ENCODE assay signal across 9 mouse cellular contexts in the genomic region with DNA sequence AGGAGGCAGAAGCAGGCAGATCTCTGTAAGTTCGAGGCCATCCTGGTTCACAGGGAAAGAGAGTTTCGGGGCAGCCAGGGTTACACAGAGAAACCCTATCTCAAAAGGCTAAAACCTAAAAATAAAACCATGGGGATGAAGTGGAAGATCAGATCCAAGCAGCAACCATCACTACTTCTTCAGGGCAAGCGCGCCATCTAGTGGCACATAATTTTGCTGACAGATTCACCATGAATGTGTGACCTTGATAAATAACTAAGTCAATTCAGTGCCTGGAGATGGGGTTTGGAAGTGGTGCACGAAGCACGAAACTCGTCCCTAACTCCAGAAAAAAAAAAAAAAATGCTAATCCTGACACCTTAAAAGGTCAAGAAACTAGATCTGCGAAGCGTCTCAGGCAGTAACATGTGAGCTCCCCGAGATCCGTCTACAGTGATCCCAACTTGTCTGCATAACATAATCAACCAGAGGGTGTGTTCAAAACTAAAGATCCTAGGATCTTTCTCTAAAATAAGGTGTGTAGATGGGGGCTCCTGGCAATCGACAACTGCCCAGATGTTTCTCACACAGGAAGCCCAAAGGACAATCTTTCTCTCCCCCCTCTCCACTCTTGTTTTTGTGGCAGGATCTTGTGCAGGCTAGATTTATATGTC. TPM values are rescaled to one million over a fixed set of nuclear protein-coding genes. Genes with fewer than 3 reads are reported as not detected.
DNase-seq lines count a peak whose midpoint lies in the region; ATAC-seq and TF ChIP-seq lines count a peak whose summit lies in the region.
"Had no signal": no experiment of that assay in that cellular context is flagged by ENCODE, and none has a peak within 500 bp of the region (broad histone marks: within the 10 kb centered on the region; RNA-seq: fewer than 3 reads in every experiment).

No protein-coding gene starts in this region.

- H3K4me1 ChIP-seq in MEL (ENCODE audit: control insufficient read depth in 1 of 2, insufficient read depth in 2 of 2, low read length in 2 of 2), result no peaks in the 10 kb centered on the region
- no peaks in the 10 kb centered on the region for H3K4me1 ChIP-seq in forebrain, embryonic 11.5 days (replicated peaks; ENCODE audit: control insufficient read depth, insufficient read depth, low read length)

- WGBS in forebrain, embryonic 11.5 days, result 41% methylated on average over 12 of the region's 12 CpGs

- H3K36me3 ChIP-seq in MEL (ENCODE audit: control insufficient read depth in 1 of 2, insufficient read depth in 2 of 2, low read length in 2 of 2), result no peaks in the 10 kb centered on the region
- H3K36me3 ChIP-seq in forebrain, embryonic 11.5 days (ENCODE audit: control insufficient read depth, insufficient read depth, low read length), result no peaks in the 10 kb centered on the region; the same call in 1 of the 2 replicates

- TF ChIP-seq CTCF in MEL (IDR thresholded peaks at IDR 0.05 in 2 of 3, conservative IDR thresholded peaks at IDR 0.05 in 1 of 3; ENCODE audit: control insufficient read depth in 1 of 3, insufficient read depth in 1 of 3, low read depth in 2 of 3, low read length in 3 of 3, poor library complexity in 1 of 3, severe bottlenecking in 1 of 3), result peak; percentile 76 to 92 (median 79)

- no peak overlapping the region for H3K9ac ChIP-seq in MEL (ENCODE audit: control insufficient read depth, low read depth, low read length, poor library complexity, severe bottlenecking)
- no peak overlapping the region for H3K9ac ChIP-seq in forebrain, embryonic 11.5 days (ENCODE audit: low read length)

- TF ChIP-seq POLR2A in MEL (IDR thresholded peaks at IDR 0.05; ENCODE audit: control insufficient read depth in 1 of 2, insufficient read depth in 1 of 2, low read depth in 1 of 2, low read length in 2 of 2, poor library complexity in 1 of 2), result no peak

- no peak for TF ChIP-seq EP300 in MEL (IDR thresholded peaks at IDR 0.05; ENCODE audit: low read depth in 1 of 2, low read length in 2 of 2)

- H3K27ac ChIP-seq in MEL (ENCODE audit: control insufficient read depth, low read depth, low read length), result no peak overlapping the region
- no peak overlapping the region for H3K27ac ChIP-seq in forebrain, embryonic 11.5 days (ENCODE audit: low read depth, low read length)
- H3K27ac ChIP-seq: macrophage had no signal

- H3K9me3 ChIP-seq in MEL (replicated peaks; ENCODE audit: insufficient read depth, low read length), result no peaks in the 10 kb centered on the region
- H3K9me3 ChIP-seq in forebrain, embryonic 11.5 days (ENCODE audit: control insufficient read depth, low read length), result no peaks in the 10 kb centered on the region

- no peak; the same call in 1 of the 2 replicates for ATAC-seq in forebrain, embryonic 11.5 days (replicated peaks; ENCODE audit: low FRiP score)

- peak; percentile 91 for TF ChIP-seq RAD21 in MEL (IDR thresholded peaks at IDR 0.05; ENCODE audit: low read depth, low read length)

- peak; percentile 83 for DNase-seq in MEL (ENCODE audit: low read depth, low spot score)
- DNase-seq in c-Kit-negative CD71-positive TER-119-positive erythroid progenitor cells, embryonic 14.5 days (ENCODE audit: low read depth, low spot score), result peak; percentile 56
- peak; percentile 84 for DNase-seq in forebrain, embryonic 11.5 days (ENCODE audit: low spot score)
- peak; percentile 93 for DNase-seq in heart, postnatal 4 days
- peak; percentile 80 to 89 for DNase-seq in layer of hippocampus, postnatal 14 days (ENCODE audit: low spot score in 2 of 2)
- DNase-seq in lung, postnatal 4 days, result peak; percentile 66 to 86
- peak; percentile 74 for DNase-seq in right cerebral cortex, postnatal 25 days
- peak; percentile 50 for DNase-seq in yolk sac, embryonic 10.5 days (ENCODE audit: low spot score)

- H3K4me3 ChIP-seq in MEL (ENCODE audit: control insufficient read depth in 1 of 2, insufficient read depth in 1 of 2, low read depth in 2 of 2, low read length in 2 of 2), result no peak overlapping the region
- no peak overlapping the region for H3K4me3 ChIP-seq in forebrain, embryonic 11.5 days (ENCODE audit: low read depth, low read length)

- no peaks in the 10 kb centered on the region for H3K79me2 ChIP-seq in MEL (ENCODE audit: control insufficient read depth, insufficient read depth, low read length, poor library complexity)

- no peaks in the 10 kb centered on the region for H3K27me3 ChIP-seq in MEL (ENCODE audit: control insufficient read depth in 1 of 2, insufficient read depth in 2 of 2, low read length in 2 of 2)
- no peaks in the 10 kb centered on the region for H3K27me3 ChIP-seq in forebrain, embryonic 11.5 days (ENCODE audit: control insufficient read depth, insufficient read depth, low read length)

- H3K4me2 ChIP-seq in forebrain, embryonic 11.5 days (ENCODE audit: low read depth, low read length, severe bottlenecking), result no peak overlapping the region

TF ChIP-seq in MEL, 35 proteins besides CTCF, POLR2A, EP300 and RAD21:
- TF ChIP-seq TCF12 (IDR thresholded peaks at IDR 0.05; ENCODE audit: low read depth, low read length) (no peak), CHD2 (IDR thresholded peaks at IDR 0.05; ENCODE audit: low read length) (no peak), POLR2AphosphoS2 (IDR thresholded peaks at IDR 0.05; ENCODE audit: low read length) (no peak), MAX (IDR thresholded peaks at IDR 0.05; ENCODE audit: low read length) (no peak), ZMIZ1 (IDR thresholded peaks at IDR 0.05; ENCODE audit: low read depth, low read length) (no peak), ETS1 (IDR thresholded peaks at IDR 0.05; ENCODE audit: low read depth, low read length) (no peak), SIN3A (IDR thresholded peaks at IDR 0.05; ENCODE audit: low read length) (no peak), TBP (IDR thresholded peaks at IDR 0.05; ENCODE audit: low read depth, low read length) (no peak), MAFK (IDR thresholded peaks at IDR 0.05; ENCODE audit: borderline replicate concordance, low read depth, low read length) (no peak), JUND (IDR thresholded peaks at IDR 0.05; ENCODE audit: low read depth, low read length) (no peak), POLR2AphosphoS5 (IDR thresholded peaks at IDR 0.05; ENCODE audit: borderline replicate concordance, low read depth, low read length) (no peak), GATA1 (IDR thresholded peaks at IDR 0.05; ENCODE audit: low read depth, low read length) (no peak), USF2 (IDR thresholded peaks at IDR 0.05; ENCODE audit: borderline replicate concordance in 1 of 2, insufficient read depth in 1 of 2, low read depth in 1 of 2, low read length in 2 of 2) (no peak), MEF2A (IDR thresholded peaks at IDR 0.05; ENCODE audit: extremely low read depth, insufficient replicate concordance, low read depth, low read length, poor library complexity, severe bottlenecking) (no peak), ZC3H11A (IDR thresholded peaks at IDR 0.05; ENCODE audit: low read depth, low read length) (peak; percentile 66), CHD1 (IDR thresholded peaks at IDR 0.05; ENCODE audit: low read depth, low read length) (no peak), MAZ (IDR thresholded peaks at IDR 0.05; ENCODE audit: low read depth, low read length) (no peak), MYC (IDR thresholded peaks at IDR 0.05; ENCODE audit: low read depth, low read length) (no peak), HCFC1 (IDR thresholded peaks at IDR 0.05; ENCODE audit: low read depth, low read length) (no peak), UBTF (IDR thresholded peaks at IDR 0.05; ENCODE audit: borderline replicate concordance, insufficient read depth, low read depth, low read length) (no peak), USF1 (IDR thresholded peaks at IDR 0.05; ENCODE audit: low read depth, low read length) (no peak), ELF1 (IDR thresholded peaks at IDR 0.05; ENCODE audit: low read depth, low read length) (no peak), SMC3 (IDR thresholded peaks at IDR 0.05; ENCODE audit: low read depth, low read length) (peak; percentile 83), KAT2A (conservative IDR thresholded peaks at IDR 0.05; ENCODE audit: low read depth, low read length) (no peak), ZNF384 (IDR thresholded peaks at IDR 0.05; ENCODE audit: low read depth, low read length) (peak; percentile 17; the same call in 1 of the 2 replicates), MXI1 (IDR thresholded peaks at IDR 0.05; ENCODE audit: low read depth, low read length) (no peak)

RNA-seq across cellular contexts. Expression of gene Osbpl9, which starts 36.4 kb away (rescaled TPM):
- 14.9 and 19.7 TPM in 2 replicates for total RNA-seq in MEL (2012; rRNA removed)
- polyA plus RNA-seq in MEL (2012; ENCODE audit: insufficient read depth in 1 of 2, insufficient read length in 2 of 2, low read depth in 1 of 2, low replicate concordance in 2 of 2, missing spikeins in 1 of 2), result 10 to 100 TPM in 1 of 2 experiments, not detected in 1; 42.6 TPM
- polyA plus RNA-seq in forebrain, embryonic 11.5 days (2014; fragmentation: Nextera tagmentation; extraction: Ambion mirVana), result 65.8 and 67.7 TPM in 2 replicates
- total RNA-seq in heart, postnatal 4 days (2021), result 10 to 100 TPM; 71.7 to 73.4 TPM
- total RNA-seq in layer of hippocampus, postnatal 14 days (2021), result 10 to 100 TPM; 56.2 to 59.7 TPM
